Mouse (Mus musculus) heart, embryonic 15.5 days (tissue): Measurements from ENCODE around the gene Otud1. TPM values are rescaled to one million over a fixed set of nuclear protein-coding genes. Genes with fewer than 3 reads are reported as not detected.
A peak's percentile ranks its signal among the peaks of the same experiment; 100 is the strongest.

Experiments
- ATAC-seq: fragments of 200-750 bp; cut with Nextera tagmentation; replicated peaks from 2 replicates; pipeline ENCODE4 v1.8.0; 2017; ENCODE audit warnings: low read depth, moderate TSS enrichment; ENCODE audit not compliant: insufficient number of reproducible peaks, insufficient read depth, low FRiP score
- H3K27ac ChIP-seq: fragments of 300-500 bp; sonication (generic); 2 replicates; pipeline ENCODE4 v1.5.1; 2015; ENCODE audit warnings: mild to moderate bottlenecking, inconsistent platforms
- H3K27me3 ChIP-seq: fragments of 300-500 bp; sonication (generic); 2 replicates; pipeline ENCODE4 v1.6.1; 2015; ENCODE audit warnings: inconsistent platforms
- H3K36me3 ChIP-seq: fragments of 300-500 bp; sonication (generic); 2 replicates; pipeline ENCODE4 v1.6.1; 2015; ENCODE audit warnings: mild to moderate bottlenecking, inconsistent platforms
- H3K4me1 ChIP-seq: fragments of 300-500 bp; sonication (generic); replicated peaks from 2 replicates; pipeline ENCODE4 v1.6.1; 2015; ENCODE audit warnings: inconsistent platforms
- H3K4me2 ChIP-seq: fragments of 300-500 bp; sonication (generic); 2 replicates; pipeline ENCODE4 v1.6.1; 2015; ENCODE audit warnings: inconsistent platforms, mild to moderate bottlenecking, moderate library complexity
- H3K4me3 ChIP-seq: fragments of 300-500 bp; sonication (generic); 2 replicates; pipeline ENCODE4 v1.5.1; 2015; ENCODE audit warnings: mild to moderate bottlenecking, inconsistent platforms
- H3K9ac ChIP-seq: fragments of 300-500 bp; sonication (generic); 2 replicates; pipeline ENCODE4 v1.6.1; 2015; ENCODE audit warnings: mild to moderate bottlenecking, inconsistent platforms
- H3K9me3 ChIP-seq: fragments of 300-500 bp; sonication (generic); replicated peaks from 2 replicates; pipeline ENCODE4 v1.6.1; 2016; ENCODE audit warnings: inconsistent platforms
- WGBS: fragments of 180-500 bp; shearing (Covaris S2); methylation state at CpG from one replicate; pipeline ENCODE4 v1.1.7; 2015; ENCODE audit warnings: mixed read lengths; 5-methylcytosine and 5-hydroxymethylcytosine counted together
- polyA plus RNA-seq: library from polyadenylated mRNA; unstranded; fragments of >200 nt; fragmentation: Nextera tagmentation; extraction: Ambion mirVana; gene quantifications from 2 replicates; pipeline ENCODE4 v1.2.1, GENCODE M21; 2015

Otud1 gene
- 7.5 and 9.4 TPM in 2 replicates for polyA plus RNA-seq

GRCm38 (mm10) chr2:19657158-19657874, at the start of gene Otud1:
Gene Otud1 (plus strand): TSS chr2:19657752.
- 1% methylated on average over 58 of the region's 62 CpGs for WGBS

GRCm38 (mm10) chr2:19607852-19608251, 49.7 kb upstream of the Otud1 start:
- Histone ChIP-seq H3K4me1 (peaks cover 3% of the 10 kb centered on the region; the same call in 1 of the 2 replicates), H3K27me3 (no peaks in the 10 kb centered on the region), H3K9me3 (no peaks in the 10 kb centered on the region), H3K27ac (peak overlapping the region; percentile 9; the same call in 1 of the 2 replicates), H3K4me3 (no peak overlapping the region), H3K4me2 (no peak overlapping the region), H3K9ac (no peak overlapping the region), H3K36me3 (no peaks in the 10 kb centered on the region)
- ATAC-seq: no peak
- WGBS: 65% methylated on average over 1 of the region's 1 CpGs

More at GRCm38 (mm10) chr2:19657158-19657874, at the start of gene Otud1:
- Histone ChIP-seq H3K27ac (peak within 1 kb of the TSS; percentile 99), H3K36me3 (no peaks in the 10 kb centered on the region), H3K4me3 (peak within 1 kb of the TSS; percentile 92), H3K9ac (peak within 1 kb of the TSS; percentile 98), H3K9me3 (no peaks in the 10 kb centered on the region), H3K4me1 (peaks cover 17% of the 10 kb centered on the region), H3K27me3 (no peaks in the 10 kb centered on the region), H3K4me2 (peak within 1 kb of the TSS; percentile 87)
- peak; percentile 93 for ATAC-seq

- no peak overlapping the region for H3K4me3 ChIP-seq
- no peak overlapping the region for H3K4me2 ChIP-seq
- peak overlapping the region; percentile 9; the same call in 1 of the 2 replicates for H3K27ac ChIP-seq
- 40% methylated on average over 3 of the region's 3 CpGs for WGBS
- no peak overlapping the region for H3K9ac ChIP-seq
- no peaks in the 10 kb centered on the region for H3K27me3 ChIP-seq
- H3K4me1 ChIP-seq: peaks cover 3% of the 10 kb centered on the region; the same call in 1 of the 2 replicates
- no peaks in the 10 kb centered on the region for H3K9me3 ChIP-seq
- ATAC-seq: no peak
- H3K36me3 ChIP-seq: no peaks in the 10 kb centered on the region
Measured at GRCm38 (mm10) chr2:19608410-19609073, 49.0 kb upstream of the Otud1 start.

- Histone ChIP-seq H3K36me3 (no peaks in the 10 kb centered on the region), H3K27ac (no peak overlapping the region), H3K4me3 (no peak overlapping the region), H3K9me3 (0 out of 2 replicates have a peak, but pooled peaks cover 4% of the 10 kb centered on the region), H3K27me3 (no peaks in the 10 kb centered on the region), H3K4me2 (no peak overlapping the region), H3K4me1 (no peaks in the 10 kb centered on the region), H3K9ac (no peak overlapping the region)
- no peak for ATAC-seq
- 79% methylated on average over 1 of the region's 1 CpGs for WGBS
Measured at GRCm38 (mm10) chr2:19622041-19622440, 35.5 kb upstream of the Otud1 start.

- H3K27ac ChIP-seq: no peak overlapping the region
- H3K27me3 ChIP-seq: no peaks in the 10 kb centered on the region
- H3K4me1 ChIP-seq: no peaks in the 10 kb centered on the region
- H3K9ac ChIP-seq: no peak overlapping the region
- H3K9me3 ChIP-seq: 0 out of 2 replicates have a peak, but pooled peaks cover 4% of the 10 kb centered on the region
- WGBS: 69% methylated on average over 6 of the region's 6 CpGs
- H3K36me3 ChIP-seq: no peaks in the 10 kb centered on the region
- no peak overlapping the region for H3K4me3 ChIP-seq
- no peak for ATAC-seq
- H3K4me2 ChIP-seq: no peak overlapping the region
Measured at GRCm38 (mm10) chr2:19627044-19627443, 30.5 kb upstream of the Otud1 start.

GRCm38 (mm10) chr2:19627920-19628608, 29.5 kb upstream of the Otud1 start:
- no peak overlapping the region for H3K27ac ChIP-seq
- H3K36me3 ChIP-seq: no peaks in the 10 kb centered on the region
- ATAC-seq: no peak
- H3K9me3 ChIP-seq: 0 out of 2 replicates have a peak, but pooled peaks cover 4% of the 10 kb centered on the region
- no peaks in the 10 kb centered on the region for H3K4me1 ChIP-seq
- no peak overlapping the region for H3K4me3 ChIP-seq
- no peak overlapping the region for H3K4me2 ChIP-seq
- 76% methylated on average over 4 of the region's 4 CpGs for whole genome bisulfite sequencing
- H3K27me3 ChIP-seq: no peaks in the 10 kb centered on the region
- H3K9ac ChIP-seq: no peak overlapping the region

GRCm38 (mm10) chr2:19630544-19630943, 27.0 kb upstream of the Otud1 start:
- ATAC-seq: no peak

GRCm38 (mm10) chr2:19633406-19633920, 24.1 kb upstream of the Otud1 start:
- Histone ChIP-seq H3K27ac (no peak overlapping the region), H3K9me3 (no peaks in the 10 kb centered on the region), H3K4me3 (no peak overlapping the region), H3K9ac (no peak overlapping the region), H3K36me3 (no peaks in the 10 kb centered on the region), H3K4me1 (peaks cover 4% of the 10 kb centered on the region), H3K4me2 (no peak overlapping the region), H3K27me3 (no peaks in the 10 kb centered on the region)
- no peak for ATAC-seq
- 61% methylated on average over 2 of the region's 2 CpGs for WGBS

More at GRCm38 (mm10) chr2:19630544-19630943, 27.0 kb upstream of the Otud1 start:
- peaks cover 4% of the 10 kb centered on the region for H3K4me1 ChIP-seq
- no peaks in the 10 kb centered on the region for H3K36me3 ChIP-seq
- 78% methylated on average over 1 of the region's 1 CpGs for WGBS
- H3K9me3 ChIP-seq: 0 out of 2 replicates have a peak, but pooled peaks cover 3% of the 10 kb centered on the region
- H3K4me3 ChIP-seq: no peak overlapping the region
- H3K9ac ChIP-seq: no peak overlapping the region
- no peak overlapping the region for H3K27ac ChIP-seq
- no peaks in the 10 kb centered on the region for H3K27me3 ChIP-seq
- no peak overlapping the region for H3K4me2 ChIP-seq

GRCm38 (mm10) chr2:19645182-19645581, 12.4 kb upstream of the Otud1 start:
- H3K4me3 ChIP-seq: no peak overlapping the region
- H3K4me1 ChIP-seq: peaks cover 22% of the 10 kb centered on the region
- no peak overlapping the region for H3K27ac ChIP-seq
- no peaks in the 10 kb centered on the region for H3K9me3 ChIP-seq
- no peaks in the 10 kb centered on the region for H3K36me3 ChIP-seq
- H3K9ac ChIP-seq: no peak overlapping the region
- no peaks in the 10 kb centered on the region for H3K27me3 ChIP-seq
- ATAC-seq: no peak
- WGBS: 25% methylated on average over 2 of the region's 2 CpGs
- H3K4me2 ChIP-seq: no peak overlapping the region

- peaks cover 22% of the 10 kb centered on the region for H3K4me1 ChIP-seq
- ATAC-seq: no peak
- H3K27me3 ChIP-seq: no peaks in the 10 kb centered on the region
- no peaks in the 10 kb centered on the region for H3K36me3 ChIP-seq
- 63% methylated on average over 4 of the region's 4 CpGs for WGBS
- no peak overlapping the region for H3K4me2 ChIP-seq
- peak overlapping the region; percentile 78 for H3K27ac ChIP-seq
- no peak overlapping the region for H3K4me3 ChIP-seq
- H3K9me3 ChIP-seq: no peaks in the 10 kb centered on the region
- no peak overlapping the region for H3K9ac ChIP-seq
Measured at GRCm38 (mm10) chr2:19646144-19646543, 11.4 kb upstream of the Otud1 start.

GRCm38 (mm10) chr2:19646910-19647309, 10.6 kb upstream of the Otud1 start:
- no peaks in the 10 kb centered on the region for H3K27me3 ChIP-seq
- peak; percentile 74 for ATAC-seq
- H3K9me3 ChIP-seq: no peaks in the 10 kb centered on the region
- no peak overlapping the region; the same call in 1 of the 2 replicates for H3K4me2 ChIP-seq
- no peak overlapping the region for H3K9ac ChIP-seq
- H3K4me3 ChIP-seq: no peak overlapping the region
- no peaks in the 10 kb centered on the region for H3K36me3 ChIP-seq
- H3K27ac ChIP-seq: peak overlapping the region; percentile 78
- WGBS: 6% methylated on average over 1 of the region's 1 CpGs
- H3K4me1 ChIP-seq: peaks cover 22% of the 10 kb centered on the region
